Mouse (Mus musculus) urinary bladder, postnatal 25 days (tissue): Measurements from ENCODE around the gene Bag2.

Source experiments
- DNase-seq: peaks from one replicate; pipeline ENCODE4 v3.0.0; 2022; ENCODE audit warnings: low spot score

The Bag2 gene

DNA sequence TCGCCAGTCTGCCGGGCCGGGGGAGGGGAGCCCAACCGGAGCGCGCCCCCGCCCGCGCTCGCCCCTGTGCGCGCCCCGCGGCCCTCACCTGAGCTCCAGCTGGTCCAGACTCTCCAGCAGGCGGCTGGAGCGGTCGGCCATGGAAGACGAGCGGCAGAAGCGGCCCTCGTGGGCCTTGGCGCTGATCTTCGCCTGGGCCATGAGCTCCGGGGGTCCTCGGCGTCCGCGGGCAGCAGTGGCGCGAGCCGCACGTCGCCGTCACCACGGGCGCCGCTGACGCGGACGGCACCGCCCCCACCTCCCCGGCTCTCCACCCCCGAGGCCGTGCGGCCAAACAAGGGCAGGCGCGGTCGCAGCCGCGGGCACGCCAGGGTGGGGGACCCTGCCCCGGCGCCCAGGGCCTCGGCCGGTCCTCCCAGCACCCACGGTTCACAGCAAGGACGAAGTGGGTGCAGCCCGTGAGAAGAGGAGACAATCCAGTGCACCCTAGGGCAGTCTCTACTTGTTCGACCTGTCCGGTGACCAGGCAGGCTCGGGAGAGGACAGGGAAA lies at the start of gene Bag2:
TSS of gene Bag2 (minus strand) at position 305 of the 551 bp plus-strand sequence.
- DNase-seq: peak; percentile 65

DNA sequence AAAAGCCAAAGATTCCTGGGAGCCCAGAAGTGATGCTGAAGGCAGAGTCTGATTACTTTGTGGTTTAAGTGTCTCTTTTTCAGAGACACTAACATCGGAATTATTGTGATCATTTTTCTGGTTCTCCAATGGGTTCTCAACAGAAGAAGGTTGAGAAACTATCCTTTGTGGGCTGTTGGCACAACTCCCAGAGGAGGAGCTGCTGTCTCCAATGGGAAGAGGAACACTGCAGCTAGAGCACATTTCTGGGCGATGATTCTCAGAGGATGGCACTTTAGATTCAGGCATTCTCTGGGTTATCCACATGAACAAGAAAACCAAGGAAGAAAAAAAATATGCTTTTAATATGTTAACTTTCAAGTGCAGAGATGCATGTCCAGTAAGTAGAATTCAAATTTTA lies 45.7 kb upstream of the Bag2 start:
- DNase-seq: no peak

DNA sequence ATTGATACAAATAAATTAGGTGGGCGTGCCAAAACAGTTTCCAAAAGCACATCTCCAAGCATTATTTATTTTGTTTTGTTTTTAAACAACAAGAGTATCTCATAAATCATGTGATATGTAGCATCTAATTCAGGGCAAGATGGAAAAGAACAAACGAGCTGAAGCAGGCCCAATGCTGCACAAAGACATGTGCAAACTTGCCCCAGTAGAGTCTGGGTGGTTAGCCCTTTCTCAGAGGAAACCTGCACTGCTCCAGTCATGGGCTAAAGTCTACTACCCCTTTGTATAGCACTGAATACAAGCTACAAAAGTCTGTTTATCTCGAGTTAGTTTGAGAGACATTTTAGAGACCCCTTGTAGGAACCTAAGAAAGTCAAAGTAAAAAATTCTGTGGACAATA lies 42.0 kb upstream of the Bag2 start:
- DNase-seq: no peak

DNA sequence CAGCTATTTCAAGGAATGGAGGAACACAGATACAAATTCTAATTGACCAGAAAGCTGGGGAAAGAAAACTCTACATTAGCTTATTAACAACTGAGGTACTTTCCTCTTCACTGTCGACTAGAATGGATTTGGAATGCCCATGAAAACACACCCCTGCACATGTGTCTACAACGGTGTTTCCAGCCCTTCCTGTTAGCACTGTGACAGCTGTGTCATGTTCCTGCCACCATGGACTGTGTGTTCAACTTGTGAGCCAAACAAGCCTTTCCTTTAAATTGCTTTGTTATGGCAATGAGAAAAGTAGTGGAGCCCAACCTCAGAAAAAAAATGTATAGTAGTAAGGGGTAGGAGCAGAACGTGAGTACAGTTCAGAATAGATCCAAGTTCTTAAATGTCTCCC lies 30.9 kb upstream of the Bag2 start:
- no peak for DNase-seq

DNA sequence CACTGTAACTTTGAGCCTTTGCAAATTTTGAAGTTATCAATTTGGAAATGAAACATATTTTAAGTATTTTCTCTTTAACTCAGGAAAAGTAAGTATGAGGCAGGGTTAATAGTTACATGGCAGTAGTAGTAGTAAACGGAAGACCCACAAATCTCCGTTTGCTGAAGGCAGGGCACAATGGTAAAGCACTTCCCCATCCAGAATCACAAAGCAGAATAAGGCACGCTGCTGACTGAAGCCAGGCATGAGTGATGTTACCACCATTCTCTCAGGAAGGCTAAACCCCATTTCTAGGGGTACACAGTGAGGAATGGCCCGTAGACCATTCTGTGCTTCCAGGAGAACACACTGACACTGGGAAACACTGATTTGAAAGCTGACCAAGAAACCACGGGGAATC lies 30.5 kb upstream of the Bag2 start:
- no peak for DNase-seq

DNA sequence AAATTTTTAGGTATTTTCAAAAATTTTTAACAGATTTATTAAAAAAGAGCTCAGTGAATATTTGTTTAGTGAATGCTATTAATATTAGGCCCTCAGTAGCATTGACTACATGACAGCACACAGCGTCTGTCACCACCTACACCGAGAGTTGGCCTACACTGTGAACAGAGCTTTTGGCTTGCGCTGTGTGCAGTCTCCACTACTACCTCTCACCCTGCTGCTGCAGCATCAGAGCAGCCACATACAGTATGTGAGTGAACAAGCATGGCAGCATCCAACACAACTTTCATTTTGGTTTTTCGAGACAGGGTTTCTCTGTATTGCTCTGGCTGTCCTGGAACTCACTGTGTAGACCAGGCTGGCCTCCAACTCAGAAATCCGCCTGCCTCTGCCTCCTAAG lies 27.0 kb upstream of the Bag2 start:
- no peak for DNase-seq

DNA sequence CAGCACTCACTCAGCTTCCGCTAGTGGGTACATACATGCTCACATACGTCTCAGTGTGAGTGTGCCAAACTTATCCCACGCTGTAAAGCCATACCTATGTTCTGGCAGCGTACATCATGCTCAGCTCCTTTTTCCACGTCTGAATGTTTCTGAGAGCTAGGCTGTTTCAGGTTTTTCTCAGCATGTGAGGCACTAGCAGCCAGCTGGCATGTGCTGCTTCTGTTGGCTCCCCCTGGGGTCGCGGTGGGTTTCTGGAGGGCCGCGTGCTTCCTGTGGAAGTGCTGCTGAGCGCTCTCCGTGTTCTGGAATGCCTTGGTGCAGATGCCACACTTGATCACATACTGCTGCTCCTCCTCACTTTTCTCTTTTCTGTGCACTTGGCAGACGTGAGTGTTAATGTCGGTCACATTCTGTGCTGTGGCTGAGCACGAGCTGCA lies 18.6 kb upstream of the Bag2 start:
- DNase-seq: no peak

DNA sequence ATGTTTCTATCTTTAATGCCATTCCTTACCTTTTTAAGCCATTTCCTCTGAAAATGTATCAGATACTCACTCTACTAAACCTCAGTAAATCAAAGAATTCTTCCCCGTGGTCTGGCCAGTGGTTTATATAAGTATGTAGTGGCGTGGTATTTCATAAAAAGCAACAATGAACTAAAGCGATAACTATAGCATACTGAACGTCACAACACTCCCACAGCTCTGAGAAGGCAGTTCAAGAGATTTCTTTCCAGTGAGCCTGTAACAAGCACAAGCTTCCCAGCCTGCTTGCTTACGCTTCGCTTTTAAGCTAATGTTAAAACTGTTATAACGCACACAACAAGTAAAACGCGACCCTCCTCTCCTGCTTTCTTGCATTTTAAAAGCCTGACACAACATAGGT lies 14.5 kb upstream of the Bag2 start:
- DNase-seq: no peak

DNA sequence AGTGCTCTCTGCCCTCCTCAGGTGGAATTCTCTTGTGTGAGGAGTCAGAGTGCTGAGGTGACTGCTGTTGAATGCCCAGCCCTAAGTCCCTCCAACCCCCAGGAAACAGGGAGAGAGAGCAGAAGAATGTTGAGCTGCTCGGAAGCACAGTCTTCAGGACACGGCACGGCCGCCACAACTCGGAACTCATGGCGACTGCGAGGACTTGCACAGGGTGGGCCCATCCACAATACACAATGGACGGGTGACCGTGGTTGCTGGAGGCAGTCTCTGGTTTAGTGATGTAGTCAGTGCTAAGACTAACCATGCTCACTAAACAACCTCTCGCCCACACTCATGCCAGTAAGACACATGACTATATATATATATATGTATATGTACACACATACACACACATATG lies 14.0 kb upstream of the Bag2 start:
- DNase-seq: no peak

DNA sequence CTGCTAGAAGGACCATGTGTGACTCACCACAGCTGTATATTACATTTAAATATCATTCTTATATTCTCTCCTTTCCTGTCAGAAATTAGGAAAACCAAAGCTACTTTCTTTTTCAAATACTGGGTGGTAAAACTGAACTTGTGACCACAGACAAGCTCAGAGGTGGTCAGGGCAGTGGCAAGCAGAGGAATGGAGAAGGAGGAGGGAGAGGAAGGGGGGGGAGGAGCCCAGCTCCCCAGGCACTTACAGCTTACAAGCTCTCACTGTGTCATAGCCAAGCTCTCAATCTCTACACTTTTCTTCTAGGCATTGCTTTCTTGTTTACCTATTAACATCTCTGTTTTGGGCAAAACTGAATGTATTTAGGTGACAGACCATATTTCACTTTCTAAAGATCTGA lies 11.2 kb upstream of the Bag2 start:
- no peak for DNase-seq

DNA sequence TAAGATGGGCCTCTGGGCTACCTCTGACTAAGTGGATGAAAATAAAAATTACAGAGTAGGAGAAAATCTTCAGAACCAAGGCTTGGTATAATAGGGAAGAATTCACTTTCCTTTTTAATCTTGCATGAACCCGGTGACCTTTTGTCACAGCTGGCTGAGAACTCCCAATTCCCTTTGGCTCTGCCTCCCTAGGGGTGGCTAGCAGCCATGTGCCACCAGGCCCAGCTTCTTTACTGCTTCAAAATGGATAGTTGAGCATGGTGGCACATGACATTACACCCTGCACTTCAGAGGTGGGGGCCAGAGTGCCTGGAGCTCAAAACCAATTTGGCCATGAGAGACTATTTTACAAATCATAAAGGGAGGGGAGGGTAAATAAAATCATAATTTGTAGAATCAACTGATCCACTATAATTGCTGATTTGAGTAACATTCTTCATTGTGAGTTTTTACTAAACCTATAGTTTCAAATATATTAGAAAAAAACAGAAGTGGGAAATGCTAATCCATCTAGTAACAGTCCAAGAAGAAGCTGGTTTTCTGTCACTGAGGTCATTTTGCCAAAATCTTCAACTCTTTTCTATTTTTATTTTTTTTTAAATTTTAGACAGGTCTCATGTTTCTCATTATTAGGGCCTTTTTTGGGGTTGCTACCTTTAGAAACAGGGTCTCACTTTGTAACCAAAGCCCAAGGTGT lies 10.6 kb upstream of the Bag2 start:
- no peak for DNase-seq

DNA sequence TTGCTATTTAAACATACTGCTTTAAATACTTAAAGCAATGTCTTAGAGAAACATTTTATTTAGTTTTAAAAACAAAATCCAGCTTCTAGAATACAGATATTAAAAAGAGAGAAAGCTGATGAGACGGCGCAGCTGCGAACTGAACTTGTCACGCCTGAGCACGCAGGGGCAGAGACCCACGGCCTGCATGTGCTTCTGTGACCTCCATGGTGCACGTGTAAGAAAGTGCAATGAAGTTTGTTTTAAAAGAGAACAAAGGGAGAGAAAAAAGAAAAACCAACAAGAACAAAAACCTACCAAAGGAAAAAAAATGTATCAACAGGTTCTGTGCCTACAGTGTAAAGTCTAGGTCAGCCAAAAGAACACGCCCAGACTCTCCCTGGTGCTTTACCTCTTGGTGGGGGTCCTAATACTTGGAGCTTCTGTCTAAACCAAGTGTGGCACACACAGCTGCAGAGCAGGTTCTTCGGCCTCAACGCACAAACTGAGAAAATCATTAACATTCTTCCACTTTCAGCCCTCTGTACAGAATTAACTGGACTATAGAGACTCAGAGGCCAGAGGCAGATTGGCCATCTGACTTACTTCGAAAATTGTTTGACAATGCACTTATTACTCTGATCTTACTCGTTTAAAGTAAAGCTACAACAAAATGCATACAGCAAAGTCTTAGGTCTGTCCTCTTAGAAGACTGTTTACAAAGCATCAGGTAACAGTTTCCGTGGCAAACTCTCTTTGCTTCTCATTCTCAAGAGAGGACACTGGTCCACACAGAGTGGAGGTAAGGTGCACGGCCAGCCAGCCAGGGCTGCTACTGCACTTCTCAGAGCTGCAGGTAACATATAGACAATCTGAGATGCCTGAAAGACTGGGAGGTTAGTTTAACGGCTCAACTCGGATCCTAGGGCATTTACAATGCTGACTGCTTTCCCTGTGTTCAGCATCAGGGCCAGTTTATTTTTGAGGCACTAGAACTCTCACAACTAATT lies 9.2 kb upstream of the Bag2 start:
- no peak for DNase-seq

DNA sequence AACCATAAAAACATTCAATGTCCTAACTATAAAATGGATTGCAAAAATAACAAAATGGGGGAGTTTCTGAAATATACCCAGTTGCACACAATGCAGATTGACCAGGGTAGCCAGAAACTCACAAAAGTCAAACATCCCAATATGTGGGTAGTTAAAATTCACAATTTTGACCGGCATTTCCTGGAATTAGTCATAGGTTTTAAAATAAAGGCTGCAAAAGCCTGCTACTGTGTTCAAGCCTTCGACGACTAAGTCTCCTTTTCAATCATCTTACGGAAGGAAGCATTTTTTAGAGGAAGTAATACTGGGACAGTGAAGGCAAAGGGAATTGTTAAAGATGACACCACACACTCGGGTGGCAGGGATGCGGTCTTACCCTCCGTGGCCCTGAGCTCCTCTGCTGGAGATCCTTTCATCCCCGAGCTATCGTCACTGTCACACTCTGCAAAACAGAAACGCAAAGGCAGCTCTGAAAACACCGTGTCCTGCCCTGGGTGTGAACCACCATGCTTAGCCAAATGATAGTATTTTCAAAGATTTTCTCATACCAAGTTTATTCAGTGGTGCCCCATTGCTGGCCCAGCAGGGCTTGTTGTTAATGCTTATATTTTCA lies 8.0 kb upstream of the Bag2 start:
- DNase-seq: no peak

DNA sequence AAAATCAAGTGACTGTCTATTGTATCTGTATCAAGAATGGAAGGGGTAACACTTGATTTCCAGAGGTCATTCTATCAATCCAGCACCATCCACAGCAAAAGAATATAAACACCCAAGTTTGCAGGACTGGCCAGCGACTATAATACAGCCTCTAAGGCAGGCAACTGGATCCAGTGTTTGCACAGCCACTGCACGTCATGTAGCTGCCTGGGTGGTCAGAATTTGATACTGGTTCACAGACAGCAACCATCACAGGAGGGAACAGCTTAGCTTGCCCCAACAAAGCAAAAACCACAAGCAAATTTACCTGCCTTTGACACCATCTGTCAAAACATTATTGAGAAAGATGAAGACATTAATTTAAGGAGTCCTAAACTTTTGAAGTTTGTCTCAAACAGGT lies 6.2 kb upstream of the Bag2 start:
- DNase-seq: no peak

DNA sequence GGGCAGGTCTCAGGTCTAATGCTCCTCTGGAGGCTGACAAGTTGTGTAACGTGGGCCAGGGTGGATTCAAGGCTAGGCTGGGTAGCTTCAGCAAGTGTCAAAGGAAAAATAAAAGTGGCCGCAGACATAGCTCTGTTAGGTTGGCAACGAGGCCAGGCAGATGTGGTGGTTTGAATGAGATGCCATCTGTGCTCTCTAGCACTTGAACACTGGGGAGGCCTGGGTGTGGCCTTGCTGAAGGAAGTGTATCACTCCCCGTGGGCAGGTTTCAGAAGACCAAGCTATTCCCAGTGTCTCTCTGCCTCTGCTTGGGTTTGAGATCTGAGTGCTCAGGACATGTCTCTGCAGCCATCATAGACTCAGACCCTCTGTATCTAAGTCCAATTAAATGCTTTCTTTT lies 893 bp upstream of the Bag2 start:
- no peak for DNase-seq

DNA sequence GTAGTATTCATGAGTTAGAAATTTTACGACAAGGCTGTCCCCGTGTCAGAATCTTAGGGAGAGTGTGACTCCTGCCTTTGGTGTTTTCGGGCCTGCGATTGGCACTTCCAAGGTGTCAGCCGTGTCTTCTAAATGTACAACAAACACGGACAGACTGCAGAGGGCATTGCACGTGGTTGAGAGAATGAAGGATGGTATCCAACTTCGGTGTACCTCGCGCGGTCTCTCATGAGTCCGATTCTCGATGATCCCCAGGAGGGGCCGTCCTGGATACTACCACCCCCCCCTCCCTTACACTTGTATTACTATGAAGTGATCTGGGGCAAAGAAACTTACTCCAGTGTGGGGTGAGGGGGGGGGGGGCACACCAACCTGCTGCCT lies 572 bp downstream of the Bag2 start:
- DNase-seq: no peak

DNA sequence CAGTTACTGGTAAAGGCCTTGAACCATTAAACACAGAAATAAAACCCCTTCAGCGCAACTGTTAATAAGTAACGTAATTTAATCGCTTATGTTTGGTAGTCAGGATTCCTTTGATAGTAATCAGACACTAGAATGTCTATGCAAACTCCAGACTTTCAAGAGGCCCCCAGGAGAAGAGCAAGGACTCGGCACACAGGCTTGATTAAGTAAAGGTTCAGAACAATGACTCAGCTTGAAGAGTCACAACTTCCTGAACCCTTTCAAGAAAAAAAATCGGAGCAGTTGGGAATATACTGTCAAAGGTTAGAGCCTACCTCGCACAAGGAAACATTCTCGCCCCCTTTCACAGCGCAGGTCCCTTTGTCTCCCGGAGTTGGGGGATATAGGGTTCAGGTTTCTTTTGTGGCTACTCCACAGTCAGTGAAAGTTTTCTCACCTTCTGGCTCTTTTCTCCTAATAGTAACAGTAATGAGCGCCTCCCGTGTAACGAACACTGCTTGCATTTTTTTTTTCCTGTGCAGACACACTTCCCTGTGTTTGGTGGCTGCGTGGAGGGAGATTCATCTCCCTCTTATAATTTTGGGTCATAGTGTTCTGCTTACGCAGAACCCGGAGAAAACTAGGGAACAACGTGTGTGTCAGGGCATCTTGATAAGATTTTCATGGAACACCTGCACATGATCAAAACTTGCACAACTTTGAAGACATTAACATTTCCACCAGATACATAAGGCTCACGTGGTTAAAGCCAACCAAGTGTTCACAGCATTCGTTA lies 1.1 kb downstream of the Bag2 start:
- no peak for DNase-seq

DNA sequence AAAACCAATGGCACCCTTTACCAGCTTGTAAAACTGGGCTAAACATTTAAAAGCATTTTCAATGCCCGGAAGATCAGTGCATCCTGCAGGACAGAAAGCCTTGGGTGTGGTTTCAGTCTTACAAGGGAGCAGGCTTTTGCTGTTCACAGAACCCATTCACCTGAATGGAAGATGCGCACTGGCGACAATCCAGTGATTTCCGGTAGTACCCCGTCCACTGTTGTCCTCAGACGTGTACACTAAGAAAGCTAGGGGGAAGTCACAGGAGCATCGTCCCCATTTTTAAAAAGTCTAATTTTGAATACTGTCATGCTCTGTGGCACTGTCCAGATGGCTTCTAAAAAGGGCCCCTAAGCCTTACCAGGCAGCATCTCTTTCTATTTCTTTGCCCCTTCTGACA lies 1.8 kb downstream of the Bag2 start:
- no peak for DNase-seq

DNA sequence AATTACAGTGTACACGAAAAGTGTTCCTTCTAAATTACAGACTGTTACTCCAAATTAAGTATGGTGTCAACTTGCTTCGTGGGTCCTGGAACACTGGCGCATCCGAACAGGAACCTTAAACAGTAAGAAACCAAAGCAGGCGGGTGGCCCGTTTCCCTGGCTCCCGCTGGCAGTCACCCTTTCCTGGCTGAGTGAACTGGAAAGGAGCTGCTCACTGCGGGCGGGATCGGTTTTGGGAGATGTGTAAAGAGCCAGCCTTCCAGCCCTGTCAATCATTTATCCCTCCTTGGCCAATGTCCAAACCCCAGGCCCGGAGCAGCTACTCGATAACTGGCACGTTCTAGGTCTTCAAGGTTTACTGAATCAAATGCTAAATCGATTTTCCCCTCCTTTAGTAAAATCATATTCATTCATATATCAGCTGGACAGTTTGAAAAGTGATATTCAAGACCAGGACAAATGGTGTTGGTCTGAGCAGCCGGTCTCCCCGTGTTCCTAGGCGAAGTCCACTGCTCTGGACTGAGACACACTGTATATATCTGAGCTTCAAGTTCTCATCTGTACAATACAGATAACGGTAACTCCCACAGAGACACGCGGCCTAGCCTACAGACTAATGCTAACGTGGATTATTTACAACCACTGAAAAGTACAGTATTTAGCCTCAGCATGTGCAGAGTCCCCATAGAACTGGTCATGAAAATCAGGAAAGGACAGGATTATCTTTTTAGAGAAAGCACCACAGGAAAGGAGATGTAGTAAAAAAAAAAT lies 2.4 kb downstream of the Bag2 start:
- no peak for DNase-seq

DNA sequence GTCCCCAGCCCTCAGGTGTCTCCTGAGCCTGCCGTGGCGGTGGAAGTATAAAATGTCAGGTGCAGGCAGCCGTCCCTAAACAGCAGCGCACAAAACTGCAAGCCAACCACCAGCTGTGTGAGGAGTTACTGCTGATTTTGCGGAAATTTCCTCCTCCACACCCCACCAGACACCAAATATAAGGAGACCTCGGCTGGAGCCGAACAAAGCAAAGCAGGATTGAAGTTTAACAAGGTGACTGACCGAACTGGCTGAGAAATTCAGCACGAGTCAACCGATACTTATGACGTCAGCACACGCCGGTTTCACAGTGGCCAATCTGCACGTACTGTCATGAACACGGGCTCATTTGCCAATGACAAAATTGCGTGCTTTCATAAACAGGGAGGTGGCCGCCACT lies 3.5 kb downstream of the Bag2 start:
- DNase-seq: no peak

DNA sequence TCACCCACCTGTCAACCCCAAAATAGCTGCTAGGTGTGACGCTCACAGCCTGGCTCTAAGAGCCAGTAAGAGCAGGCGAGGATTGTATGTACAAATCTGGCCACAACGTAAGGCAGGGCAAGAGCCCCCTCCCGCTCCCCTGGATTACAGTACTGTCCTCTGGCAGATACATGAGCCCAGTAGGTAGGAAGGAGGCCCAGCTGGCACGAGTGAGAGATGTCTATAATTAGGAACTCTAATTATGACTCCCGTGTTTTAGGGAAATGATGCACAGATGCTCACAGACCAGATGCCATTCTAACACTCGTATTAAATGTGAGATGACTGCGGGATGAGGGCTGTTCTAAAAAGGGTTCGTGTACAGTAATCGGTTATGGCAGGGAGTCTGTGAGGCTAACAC lies 6.3 kb downstream of the Bag2 start:
- DNase-seq: no peak
